Mouse (Mus musculus) liver, adult 2 months (tissue): ENCODE results near the gene Ercc8.

Source experiments
- CTCF ChIP-seq: fragments of 200-500 bp; IDR thresholded peaks from 2 replicates; pipeline ENCODE4 v1.5.1; 2011; ENCODE audit warnings: low read depth, low read length, control low read depth
- POLR2A ChIP-seq: fragments of 200-500 bp; IDR thresholded peaks from 2 replicates; pipeline ENCODE4 v1.6.1; 2011; ENCODE audit warnings: low read length, control low read depth; ENCODE audit not compliant: insufficient read depth; ENCODE audit errors: extremely low read depth

DNA sequence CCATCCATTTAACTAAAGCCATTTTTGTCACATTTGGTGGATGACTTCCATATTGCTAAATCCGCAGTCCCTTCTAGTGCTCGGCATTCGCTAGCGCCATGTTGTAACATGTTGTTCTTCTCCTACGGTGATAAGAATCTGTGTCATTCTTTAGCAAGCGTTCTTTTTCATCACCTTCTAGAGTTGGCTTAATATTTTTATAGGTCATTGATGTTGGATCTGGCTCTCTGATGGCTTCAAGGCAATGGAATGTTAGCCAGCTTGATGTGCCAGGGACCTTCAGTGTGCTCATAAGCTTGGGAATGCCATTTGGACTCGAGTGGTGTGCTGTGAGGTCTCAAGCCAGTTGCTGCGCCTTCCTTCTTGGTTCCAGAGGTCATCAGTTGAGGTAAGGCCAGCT, 52.4 kb downstream of the Ercc8 start:
- no peak for TF ChIP-seq CTCF
- TF ChIP-seq POLR2A = no peak
